Mouse (Mus musculus): ENCODE data around the gene Gm8994. TPM values are rescaled to one million over a fixed set of nuclear protein-coding genes. Genes with fewer than 3 reads are reported as not detected.

Gm8994 gene
- not detected in 2 replicates for polyA plus RNA-seq (2012; ENCODE audit: low replicate concordance)

GRCm38 (mm10) chr6:136327239-136327638 is at the start of gene Gm8994:
TSS of gene Gm8994 (plus strand) at chr6:136327539.

Other genes with a start within 250 kb of the Gm8994 start
- gene Grin2b, start 154.0 kb upstream of the Gm8994 start, polyA plus RNA-seq (2012; ENCODE audit: low replicate concordance), result 0.04 TPM in 1 of 2 replicates, not detected in the other
- not detected in 2 replicates for gene E330021D16Rik, start 88.0 kb downstream of the Gm8994 start, polyA plus RNA-seq (2012; ENCODE audit: low replicate concordance)
- 43.4 and 47.5 TPM in 2 replicates for gene Atf7ip, start 178.6 kb downstream of the Gm8994 start, polyA plus RNA-seq (2012; ENCODE audit: low replicate concordance)